Comparison of ENCODE assay signal across 8 mouse cellular contexts in the genomic region with DNA sequence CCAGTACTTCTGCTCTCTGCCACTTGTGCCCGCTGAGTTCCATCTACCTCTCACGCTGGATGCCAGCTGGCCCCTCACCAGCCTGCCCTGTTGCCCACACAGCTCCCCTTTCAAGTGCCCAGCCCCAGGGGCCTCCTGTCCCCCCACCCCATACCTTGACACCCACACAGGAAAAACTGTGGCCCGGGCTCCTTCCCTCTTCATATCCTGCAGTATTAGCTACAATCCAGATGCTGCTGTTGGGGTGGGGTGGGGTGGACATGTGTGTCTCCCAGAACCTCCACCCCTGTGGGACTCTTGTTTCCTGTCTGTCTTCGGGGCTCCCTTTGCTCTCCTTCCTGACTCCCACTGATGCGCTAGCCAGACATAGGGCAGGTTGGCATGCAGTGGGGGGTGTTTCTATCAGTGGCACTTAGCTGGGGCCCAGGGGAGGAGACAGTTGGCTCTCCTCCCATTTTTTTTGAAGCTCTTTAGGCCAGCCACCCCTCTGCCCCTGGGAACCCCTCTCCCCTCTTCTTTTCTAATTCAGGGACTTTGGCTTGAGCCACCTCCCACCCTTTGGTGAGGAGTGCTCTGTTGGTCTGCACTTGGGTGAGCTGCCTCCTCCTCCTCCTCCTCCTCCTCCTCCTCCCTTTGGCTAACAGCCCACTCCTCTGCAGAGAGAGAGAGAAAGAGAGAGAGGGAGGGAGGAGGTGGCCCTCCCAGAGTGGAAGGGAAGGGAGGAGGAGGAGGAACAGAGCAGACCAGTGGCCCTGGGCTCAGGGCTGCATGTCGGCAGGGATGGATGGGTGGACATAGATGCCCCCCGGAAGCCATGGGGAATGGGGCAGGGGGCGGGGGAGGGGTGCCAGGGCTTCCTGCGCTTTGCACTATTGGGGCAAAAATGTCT. TPM values are rescaled to one million over a fixed set of nuclear protein-coding genes. Genes with fewer than 3 reads are reported as not detected.
A peak's percentile ranks its signal among the peaks of the same experiment; 100 is the strongest.
DNase-seq lines count a peak whose midpoint lies in the region; ATAC-seq and TF ChIP-seq lines count a peak whose summit lies in the region.
"Had no signal": no experiment of that assay in that cellular context is flagged by ENCODE, and none has a peak within 500 bp of the region (broad histone marks: within the 10 kb centered on the region; RNA-seq: fewer than 3 reads in every experiment).

No protein-coding gene starts in this region.

- H3K9ac ChIP-seq in intestine, postnatal 0 days (ENCODE audit: low read depth, low read length) = no peak overlapping the region
- H3K9ac ChIP-seq in midbrain, embryonic 13.5 days (replicated peaks) = peak overlapping the region; percentile 52; the same call in 1 of the 2 replicates

- H3K9me3 ChIP-seq in intestine, postnatal 0 days (ENCODE audit: control insufficient read depth) = no peaks in the 10 kb centered on the region
- no peaks in the 10 kb centered on the region for H3K9me3 ChIP-seq in midbrain, embryonic 13.5 days

- intact Hi-C loops in left cerebral cortex, postnatal 25 days (cut with DNase I) = no loop called here

- no peak overlapping the region for H3K4me2 ChIP-seq in intestine, postnatal 0 days (replicated peaks; ENCODE audit: low read depth)
- H3K4me2 ChIP-seq in midbrain, embryonic 13.5 days (replicated peaks) = no peak overlapping the region

- peak overlapping the region; percentile 74; the same call in 1 of the 2 replicates for H3K27ac ChIP-seq in brown adipose tissue, adult 24 weeks (replicated peaks; ENCODE audit: low read depth, low read length)
- H3K27ac ChIP-seq in intestine, postnatal 0 days (ENCODE audit: low read depth, low read length) = peak overlapping the region; percentile 15; the same call in 1 of the 2 replicates
- peak overlapping the region; percentile 81 for H3K27ac ChIP-seq in midbrain, embryonic 13.5 days

- no peak for ATAC-seq in intestine, postnatal 0 days
- ATAC-seq in midbrain, embryonic 13.5 days = peak; percentile 15; the same call in 1 of the 2 replicates

- H3K36me3 ChIP-seq in intestine, postnatal 0 days (ENCODE audit: control insufficient read depth, insufficient read depth) = peaks cover 73% of the 10 kb centered on the region
- peaks cover 77% of the 10 kb centered on the region for H3K36me3 ChIP-seq in midbrain, embryonic 13.5 days

- DNase-seq in MN1 (ENCODE audit: low spot score) = peak; percentile 49
- DNase-seq in heart, adult 9 months (ENCODE audit: low spot score in 2 of 2) = peak; percentile 71 to 84
- DNase-seq in urinary bladder, postnatal 36 days (ENCODE audit: low spot score in 2 of 2) = no peak
- DNase-seq in left cerebral cortex, postnatal 25 days (ENCODE audit: low spot score in 2 of 2) = no peak

- H3K4me3 ChIP-seq in brown adipose tissue, adult 24 weeks (ENCODE audit: insufficient read depth, low read depth, low read length) = no peak overlapping the region
- no peak overlapping the region for H3K4me3 ChIP-seq in intestine, postnatal 0 days (ENCODE audit: low read depth, low read length)
- no peak overlapping the region for H3K4me3 ChIP-seq in midbrain, embryonic 13.5 days (replicated peaks)
- H3K4me3 ChIP-seq: myocyte had no signal

- 53% methylated on average over 7 of the region's 9 CpGs for WGBS in intestine, postnatal 0 days
- 54% methylated on average over 9 of the region's 9 CpGs for WGBS in midbrain, embryonic 13.5 days

- H3K27me3 ChIP-seq in intestine, postnatal 0 days (replicated peaks; ENCODE audit: control insufficient read depth, insufficient read depth, low read length) = no peaks in the 10 kb centered on the region
- H3K27me3 ChIP-seq in midbrain, embryonic 13.5 days = no peaks in the 10 kb centered on the region

- no peak for TF ChIP-seq CTCF in intestine, postnatal 0 days (IDR thresholded peaks at IDR 0.05; ENCODE audit: low read depth)

- peaks cover 27% of the 10 kb centered on the region for H3K4me1 ChIP-seq in brown adipose tissue, adult 24 weeks (ENCODE audit: control insufficient read depth, insufficient read depth, insufficient read length, low read length)
- 0 out of 2 replicates have a peak, but pooled peaks cover 4% of the 10 kb centered on the region for H3K4me1 ChIP-seq in intestine, postnatal 0 days (replicated peaks; ENCODE audit: control insufficient read depth, insufficient read depth, low read length)
- peaks cover 46% of the 10 kb centered on the region for H3K4me1 ChIP-seq in midbrain, embryonic 13.5 days (replicated peaks)

RNA-seq across cellular contexts. Expression of a gene that starts 9.5 kb away (rescaled TPM):
- polyA plus RNA-seq in brown adipose tissue, adult 24 weeks (2012; ENCODE audit: insufficient read depth, insufficient read length, missing spikeins) = 78.3 and 90.9 TPM in 2 replicates
- 4.1 and 5.1 TPM in 2 replicates for polyA plus RNA-seq in intestine, postnatal 0 days (2015; fragmentation: Nextera tagmentation; extraction: Ambion mirVana)
- 1.2 and 1.9 TPM in 2 replicates for polyA plus RNA-seq in midbrain, embryonic 13.5 days (2015; fragmentation: Nextera tagmentation; extraction: Ambion mirVana)
- 100 to 1,000 TPM in 1 of 2 experiments, 10 to 100 TPM in 1; 92.5 to 121 TPM for total RNA-seq in left cerebral cortex, postnatal 25 days (2021)

RNA-seq across cellular contexts. Expression of a gene that starts 25.2 kb away (rescaled TPM):
- 64.4 and 82.3 TPM in 2 replicates for polyA plus RNA-seq in brown adipose tissue, adult 24 weeks (2012; ENCODE audit: insufficient read depth, insufficient read length, missing spikeins)
- 32.4 and 39.1 TPM in 2 replicates for polyA plus RNA-seq in intestine, postnatal 0 days (2015; fragmentation: Nextera tagmentation; extraction: Ambion mirVana)
- 99.6 and 106 TPM in 2 replicates for polyA plus RNA-seq in midbrain, embryonic 13.5 days (2015; fragmentation: Nextera tagmentation; extraction: Ambion mirVana)
- total RNA-seq in left cerebral cortex, postnatal 25 days (2021) = 100 to 1,000 TPM; 719 to 771 TPM

RNA-seq across cellular contexts. Expression of a gene that starts 29.7 kb away (rescaled TPM):
- 36.3 and 40.8 TPM in 2 replicates for polyA plus RNA-seq in brown adipose tissue, adult 24 weeks (2012; ENCODE audit: insufficient read depth, insufficient read length, missing spikeins)
- polyA plus RNA-seq in intestine, postnatal 0 days (2015; fragmentation: Nextera tagmentation; extraction: Ambion mirVana) = 12.6 and 15.1 TPM in 2 replicates
- polyA plus RNA-seq in midbrain, embryonic 13.5 days (2015; fragmentation: Nextera tagmentation; extraction: Ambion mirVana) = 34.2 and 34.5 TPM in 2 replicates
- total RNA-seq in left cerebral cortex, postnatal 25 days (2021) = 100 to 1,000 TPM; 190 to 193 TPM

RNA-seq across cellular contexts. Expression of a gene that starts 36.4 kb away (rescaled TPM):
- 18.4 and 24.7 TPM in 2 replicates for polyA plus RNA-seq in brown adipose tissue, adult 24 weeks (2012; ENCODE audit: insufficient read depth, insufficient read length, missing spikeins)
- 14.7 and 18.5 TPM in 2 replicates for polyA plus RNA-seq in intestine, postnatal 0 days (2015; fragmentation: Nextera tagmentation; extraction: Ambion mirVana)
- polyA plus RNA-seq in midbrain, embryonic 13.5 days (2015; fragmentation: Nextera tagmentation; extraction: Ambion mirVana) = 83.5 and 90.3 TPM in 2 replicates
- 100 to 1,000 TPM; 116 to 131 TPM for total RNA-seq in left cerebral cortex, postnatal 25 days (2021)

RNA-seq across cellular contexts. Expression of a gene that starts 39.0 kb away (rescaled TPM):
- polyA plus RNA-seq in brown adipose tissue, adult 24 weeks (2012; ENCODE audit: insufficient read depth, insufficient read length, missing spikeins) = 9.2 and 16.9 TPM in 2 replicates
- polyA plus RNA-seq in intestine, postnatal 0 days (2015; fragmentation: Nextera tagmentation; extraction: Ambion mirVana) = 10.8 and 12.4 TPM in 2 replicates
- polyA plus RNA-seq in midbrain, embryonic 13.5 days (2015; fragmentation: Nextera tagmentation; extraction: Ambion mirVana) = 52.6 and 57.6 TPM in 2 replicates
- 10 to 100 TPM; 53.9 to 54.7 TPM for total RNA-seq in left cerebral cortex, postnatal 25 days (2021)

Comparison
In these comparisons a context has a peak if more than half of its experiments do, and no peak if none do; other contexts are left out.
1. DNase-seq: peak in MN1 (single experiment) and heart, adult 9 months (2 of 2); none in urinary bladder, postnatal 36 days (0 of 2) and left cerebral cortex, postnatal 25 days (0 of 2).
2. H3K27ac ChIP-seq: peak in every context shown above with its lines; median percentile 81 in midbrain, embryonic 13.5 days; 74 in brown adipose tissue, adult 24 weeks; 15 in intestine, postnatal 0 days.
3. RNA of a gene that starts 9.5 kb away (polyA plus RNA-seq): 78.3 to 90.9 TPM in brown adipose tissue, adult 24 weeks; 4.1 to 5.1 TPM in intestine, postnatal 0 days and 1.2 to 1.9 TPM in midbrain, embryonic 13.5 days; every median in the first group is over 10 times any median in the second.